Mouse (Mus musculus): Measurements from ENCODE around the gene Olfr31. TPM values are rescaled to one million over a fixed set of nuclear protein-coding genes. Genes with fewer than 3 reads are reported as not detected.

The Olfr31 gene
- total RNA-seq, 2 experiments from 2014 or later, result not detected

DNA sequence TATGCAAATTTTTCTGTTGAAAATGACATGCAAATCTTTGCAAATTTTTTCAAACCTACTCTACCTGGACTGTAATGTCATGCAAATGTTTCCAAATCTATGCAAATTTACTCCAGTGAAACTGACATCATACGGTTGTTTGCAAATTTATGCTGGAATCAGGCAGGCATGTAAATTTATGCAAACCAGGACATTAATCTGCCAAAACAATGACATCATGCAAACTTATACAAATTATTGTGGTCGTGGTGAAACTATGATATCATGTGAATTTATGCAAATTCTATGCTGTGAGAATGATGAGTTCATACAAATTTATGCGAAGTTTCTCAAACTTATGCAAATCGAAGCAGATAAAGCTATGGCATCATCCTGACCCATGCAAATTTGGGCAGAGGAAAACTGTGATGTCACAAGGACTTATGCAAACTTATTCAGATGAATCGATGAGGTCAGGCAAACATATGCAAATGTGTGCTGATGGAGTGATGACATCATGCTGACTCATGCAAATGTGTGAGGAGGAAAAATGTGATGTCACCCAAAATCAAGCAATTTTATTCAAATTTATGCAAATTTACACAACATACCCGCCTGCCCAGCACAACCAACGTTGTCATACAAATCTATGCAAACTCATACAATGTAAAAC, 30.6 kb downstream of the Olfr31 start:
- DNase-seq, result no peak
- intact Hi-C loops (cut with DNase I), result no loop called here

DNA sequence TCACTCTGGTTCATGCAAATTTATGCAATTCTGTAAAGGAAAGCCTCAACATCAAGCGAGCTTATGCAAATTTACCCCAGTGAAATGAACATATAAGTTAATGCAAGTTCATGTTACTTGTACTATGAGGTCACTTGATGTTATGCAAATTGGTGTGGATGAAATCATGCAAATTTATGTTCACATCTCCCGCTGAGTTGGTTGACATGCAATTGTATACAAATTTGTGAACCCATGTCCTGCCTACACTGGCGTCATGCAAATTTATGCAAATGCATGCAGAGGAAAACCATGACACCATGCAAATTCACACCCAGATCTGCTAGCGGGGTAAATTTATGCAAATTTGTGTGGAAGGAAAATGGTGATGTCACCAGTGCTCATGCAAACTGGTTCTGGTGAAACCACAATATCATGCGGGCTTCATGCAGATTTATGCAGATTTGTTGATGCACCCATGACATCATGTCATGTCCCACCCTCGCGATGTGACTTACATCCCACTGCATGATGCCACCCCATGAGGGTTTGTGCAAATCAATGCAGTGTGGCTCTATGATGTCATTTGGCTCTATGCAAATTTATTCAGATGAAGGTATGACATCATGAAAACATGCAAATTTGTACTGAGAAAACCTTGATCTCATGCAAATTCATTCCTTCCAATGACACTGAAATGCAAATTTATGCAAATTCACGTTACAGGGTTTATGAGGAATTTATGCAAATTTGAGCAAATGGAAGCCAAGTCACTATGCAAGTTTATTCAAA, 31.3 kb downstream of the Olfr31 start:
- DNase-seq, result no peak
- intact Hi-C loops (cut with DNase I), result no loop called here

DNA sequence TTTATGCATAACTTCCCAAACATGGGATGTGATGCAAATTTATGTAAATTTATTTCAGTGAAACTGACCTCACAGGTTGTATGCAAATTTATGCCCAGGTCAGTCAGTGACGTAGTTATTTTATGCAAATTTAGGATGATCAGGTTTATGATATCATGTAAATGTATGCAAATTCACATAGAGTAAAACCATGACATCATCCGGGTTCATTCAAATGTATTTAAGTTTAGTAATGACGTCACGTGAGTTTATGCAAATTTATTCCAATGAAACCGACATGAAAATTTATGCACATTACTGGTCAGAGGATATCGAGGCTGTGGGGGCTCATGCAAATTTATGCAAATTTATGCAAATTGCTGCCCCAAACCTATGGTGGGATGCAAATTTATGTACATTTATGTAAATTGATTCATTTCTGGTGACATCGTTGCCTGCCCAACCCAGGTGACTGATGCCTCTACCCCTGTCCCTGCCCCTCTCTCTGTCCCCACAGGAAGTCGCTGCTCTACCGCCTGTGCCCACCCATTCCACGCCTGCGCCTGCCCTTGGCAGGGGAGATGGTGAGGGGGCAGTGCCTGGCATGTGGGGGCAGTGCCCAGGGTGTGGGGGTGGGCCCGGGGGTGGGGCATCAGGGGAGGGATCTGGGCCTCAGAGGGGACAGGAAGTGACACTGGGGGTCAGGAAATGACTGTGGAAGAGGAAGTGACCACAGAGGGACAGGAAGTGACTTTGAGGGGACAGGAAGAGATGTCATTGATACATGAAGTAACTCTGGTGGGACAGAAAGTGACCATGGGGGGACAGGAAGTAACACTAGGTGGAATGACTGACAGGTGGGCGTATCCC, 32.1 kb downstream of the Olfr31 start:
- intact Hi-C loops (cut with DNase I), result no loop called here
- DNase-seq, result no peak

DNA sequence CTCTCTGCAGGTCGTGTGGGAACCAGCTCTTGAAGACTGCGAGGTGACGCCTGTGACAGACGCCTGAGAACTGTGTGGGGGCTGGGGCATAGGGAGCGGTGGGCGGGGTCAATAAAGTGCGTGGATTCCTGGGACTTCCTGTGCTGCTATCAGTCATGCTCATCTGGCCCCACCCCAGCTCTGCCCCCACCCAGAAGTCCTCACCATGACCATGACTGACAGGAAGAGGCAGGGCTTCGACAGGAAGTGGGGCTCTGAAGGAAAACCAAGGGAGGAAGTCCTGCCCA, 32.7 kb downstream of the Olfr31 start:
- intact Hi-C loops (cut with DNase I), result no loop called here
- DNase-seq, result no peak

Other genes starting within 250 kb of the Olfr31 start
- 10 to 100 TPM; 84.9 to 85.6 TPM for gene Psmd6, start 201.8 kb upstream of the Olfr31 start, total RNA-seq (2021)
- gene Olfr720, start 136.0 kb upstream of the Olfr31 start, total RNA-seq (2021), result not detected
- gene Il3ra, start 23.4 kb downstream of the Olfr31 start, total RNA-seq (2021), result 1 to 10 TPM; 5.4 to 7.4 TPM
- not detected for gene Olfr721-ps1, start 78.5 kb downstream of the Olfr31 start, total RNA-seq (2021)

Measured in heart, postnatal 14 days (tissue).